Mouse (Mus musculus) myocyte (in vitro differentiated cells): ENCODE results near the gene Rpl23a. TPM values are rescaled to one million over a fixed set of nuclear protein-coding genes. Genes with fewer than 3 reads are reported as not detected.

Experiments
- H3K27me3 ChIP-seq: one replicate; pipeline ENCODE4 v1.6.1; 2011; ENCODE audit not compliant: control insufficient read depth, insufficient read depth, insufficient read length
- H3K36me3 ChIP-seq: one replicate; pipeline ENCODE4 v1.6.1; 2011; ENCODE audit not compliant: control insufficient read depth, insufficient read depth
- H3K4me2 ChIP-seq: one replicate; pipeline ENCODE4 v1.6.1; 2011; ENCODE audit warnings: low read depth, control low read depth
- H3K4me3 ChIP-seq: one replicate; pipeline ENCODE4 v1.5.1; 2011; ENCODE audit warnings: mild to moderate bottlenecking, control low read depth, moderate library complexity
- H3K79me2 ChIP-seq: one replicate; pipeline ENCODE4 v1.6.1; 2011; ENCODE audit not compliant: control insufficient read depth, insufficient read depth
- H3ac ChIP-seq: one replicate; pipeline ENCODE4 v1.6.1; 2011; ENCODE audit not compliant: control insufficient read depth, insufficient read length
- CEBPB ChIP-seq: IDR thresholded peaks from 2 replicates; pipeline ENCODE4 v1.6.1; 2011; ENCODE audit warnings: mild to moderate bottlenecking, moderate library complexity; ENCODE audit not compliant: poor library complexity, insufficient read depth, severe bottlenecking
- E2F4 ChIP-seq: IDR thresholded peaks from one replicate; pipeline ENCODE4 v1.6.1; 2011; ENCODE audit warnings: mild to moderate bottlenecking, control low read depth, moderate library complexity; ENCODE audit not compliant: insufficient read depth
- MAX ChIP-seq: IDR thresholded peaks from one replicate; pipeline ENCODE4 v1.6.1; 2011; ENCODE audit warnings: low read depth, mild to moderate bottlenecking, control low read depth
- MYOD1 ChIP-seq, 3 experiments: IDR thresholded peaks; one replicate each; pipeline ENCODE4 v1.6.1; 2011; ENCODE audit warnings: control low read depth in 2 of 3, low read depth in 2 of 3, mild to moderate bottlenecking in 2 of 3, moderate library complexity in 1 of 3; ENCODE audit not compliant: insufficient read length in 2 of 3, control insufficient read depth in 1 of 3
- MYOG ChIP-seq, 3 experiments: IDR thresholded peaks; one replicate each; pipeline ENCODE4 v1.6.1; 2011; ENCODE audit warnings: control low read depth in 2 of 3, low read depth in 2 of 3, mild to moderate bottlenecking in 2 of 3; ENCODE audit not compliant: insufficient read length in 2 of 3, control insufficient read depth in 1 of 3, insufficient read depth in 1 of 3
- POLR2A ChIP-seq: IDR thresholded peaks from one replicate; pipeline ENCODE4 v1.6.1; 2011; ENCODE audit warnings: low read depth, mild to moderate bottlenecking, control low read depth, moderate library complexity; ENCODE audit not compliant: insufficient read length
- POLR2AphosphoS2 ChIP-seq: IDR thresholded peaks from one replicate; pipeline ENCODE4 v1.6.1; 2011; ENCODE audit warnings: low read depth, control low read depth; ENCODE audit not compliant: insufficient read length
- REST ChIP-seq: IDR thresholded peaks from one replicate; pipeline ENCODE4 v1.6.1; 2011; ENCODE audit warnings: mild to moderate bottlenecking, control low read depth, moderate library complexity; ENCODE audit not compliant: insufficient read depth, insufficient read length
- SRF ChIP-seq: IDR thresholded peaks from one replicate; pipeline ENCODE4 v1.6.1; 2011; ENCODE audit warnings: low read depth; ENCODE audit not compliant: control insufficient read depth, insufficient read length
- TCF12 ChIP-seq: IDR thresholded peaks from one replicate; pipeline ENCODE4 v1.6.1; 2011; ENCODE audit warnings: mild to moderate bottlenecking, control low read depth; ENCODE audit not compliant: poor library complexity, insufficient read depth, severe bottlenecking
- TCF3 ChIP-seq: IDR thresholded peaks from one replicate; pipeline ENCODE4 v1.6.1; 2011; ENCODE audit warnings: low read depth, control low read depth; ENCODE audit not compliant: insufficient read length
- USF1 ChIP-seq: IDR thresholded peaks from one replicate; pipeline ENCODE4 v1.6.1; 2011; ENCODE audit warnings: low read depth, mild to moderate bottlenecking, control low read depth, moderate library complexity
- polyA plus RNA-seq: library from polyadenylated mRNA; unstranded; fragments of >200 nt; fragmentation: generic; extraction: Trizol; gene quantifications from one replicate; pipeline ENCODE4 v1.2.1, GENCODE M21; 2012; ENCODE audit warnings: missing spikeins

Rpl23a gene
- polyA plus RNA-seq, 1 experiment, result 3,571 TPM

DNA sequence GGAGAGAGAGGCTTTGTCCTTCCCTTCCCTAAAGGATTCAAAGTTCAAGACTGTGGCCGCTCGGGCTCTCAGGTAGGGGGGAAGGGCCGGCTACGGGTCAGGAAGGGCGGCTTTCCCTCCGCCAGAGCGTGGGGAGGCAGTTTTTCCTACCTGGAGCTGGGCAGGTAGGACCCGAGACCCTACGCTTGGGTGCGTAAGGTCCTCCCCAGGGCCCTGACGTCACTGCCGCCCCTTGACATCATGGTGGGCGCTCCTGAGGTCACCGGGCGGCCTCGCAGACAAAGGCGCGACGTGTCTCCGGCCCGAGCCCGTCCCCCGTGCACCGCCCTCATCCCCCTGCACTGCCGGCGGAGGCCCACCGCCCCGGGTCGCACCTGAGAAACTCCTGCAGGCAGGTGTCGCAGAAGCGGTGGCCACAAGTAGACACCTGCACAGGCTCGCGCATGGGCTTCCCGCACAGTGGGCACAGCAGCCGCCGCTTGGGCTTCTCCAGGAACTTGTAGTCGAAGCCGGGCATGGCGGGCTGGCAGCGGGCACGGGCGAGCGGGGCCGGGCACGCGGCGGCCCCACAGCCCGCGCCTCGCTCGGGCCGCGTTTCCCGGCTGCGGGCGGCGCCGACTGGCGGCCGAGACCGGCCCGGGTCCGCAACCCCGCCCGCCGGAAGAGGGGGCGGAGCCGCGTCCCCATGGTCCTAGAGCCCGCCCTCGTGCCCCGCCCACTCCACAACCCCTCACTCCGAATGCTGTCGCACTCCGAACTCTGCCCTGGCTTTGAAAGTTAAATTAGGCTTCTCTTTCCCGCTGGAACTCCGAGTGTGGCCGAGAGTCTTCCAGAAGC lies 18.2 kb downstream of the Rpl23a start, which contains the start of gene Traf4:
Traf4 (minus strand) TSS at position 666 of the 837 bp plus-strand sequence.
- Histone ChIP-seq H3ac (peak within 1 kb of the TSS; percentile 96), H3K4me3 (peak within 1 kb of the TSS; percentile 100), H3K27me3 (no peaks in the 10 kb centered on the region), H3K79me2 (peaks cover 48% of the 10 kb centered on the region), H3K4me2 (peak within 1 kb of the TSS; percentile 99), H3K36me3 (peaks cover 15% of the 10 kb centered on the region)
- no peak for TF ChIP-seq E2F4
- no peak for TF ChIP-seq TCF12
- TF ChIP-seq TCF3, result no peak
- peak; percentile 96 for TF ChIP-seq POLR2A
- peak; percentile 83 for TF ChIP-seq POLR2AphosphoS2
- TF ChIP-seq SRF, result no peak
- no peak for TF ChIP-seq MYOG (IDR thresholded peaks at IDR 0.05; ENCODE audit: control insufficient read depth in 1 of 3, insufficient read depth in 1 of 3, insufficient read length in 2 of 3, low read depth in 2 of 3)
- no peak for TF ChIP-seq MAX
- TF ChIP-seq REST, result no peak
- no peak for TF ChIP-seq USF1

GRCm38 (mm10) chr11:78164604-78164923 lies 18.8 kb downstream of the Rpl23a start:
- Histone ChIP-seq H3ac (peak overlapping the region; percentile 96), H3K79me2 (peaks cover 48% of the 10 kb centered on the region), H3K4me2 (peak overlapping the region; percentile 95), H3K36me3 (peaks cover 18% of the 10 kb centered on the region), H3K4me3 (peak overlapping the region; percentile 100), H3K27me3 (no peaks in the 10 kb centered on the region)
- TF ChIP-seq MAX, result no peak
- TF ChIP-seq SRF, result no peak
- no peak for TF ChIP-seq MYOG (IDR thresholded peaks at IDR 0.05; ENCODE audit: control insufficient read depth in 1 of 3, insufficient read depth in 1 of 3, insufficient read length in 2 of 3, low read depth in 2 of 3)
- TF ChIP-seq REST, result no peak
- no peak for TF ChIP-seq CEBPB
- TF ChIP-seq USF1, result no peak
- no peak for TF ChIP-seq E2F4
- no peak for TF ChIP-seq TCF3
- no peak for TF ChIP-seq TCF12
- no peak for TF ChIP-seq POLR2A
- TF ChIP-seq MYOD1 (IDR thresholded peaks at IDR 0.05; ENCODE audit: control insufficient read depth in 1 of 3, insufficient read length in 2 of 3, low read depth in 2 of 3), result no peak
- no peak for TF ChIP-seq POLR2AphosphoS2

DNA sequence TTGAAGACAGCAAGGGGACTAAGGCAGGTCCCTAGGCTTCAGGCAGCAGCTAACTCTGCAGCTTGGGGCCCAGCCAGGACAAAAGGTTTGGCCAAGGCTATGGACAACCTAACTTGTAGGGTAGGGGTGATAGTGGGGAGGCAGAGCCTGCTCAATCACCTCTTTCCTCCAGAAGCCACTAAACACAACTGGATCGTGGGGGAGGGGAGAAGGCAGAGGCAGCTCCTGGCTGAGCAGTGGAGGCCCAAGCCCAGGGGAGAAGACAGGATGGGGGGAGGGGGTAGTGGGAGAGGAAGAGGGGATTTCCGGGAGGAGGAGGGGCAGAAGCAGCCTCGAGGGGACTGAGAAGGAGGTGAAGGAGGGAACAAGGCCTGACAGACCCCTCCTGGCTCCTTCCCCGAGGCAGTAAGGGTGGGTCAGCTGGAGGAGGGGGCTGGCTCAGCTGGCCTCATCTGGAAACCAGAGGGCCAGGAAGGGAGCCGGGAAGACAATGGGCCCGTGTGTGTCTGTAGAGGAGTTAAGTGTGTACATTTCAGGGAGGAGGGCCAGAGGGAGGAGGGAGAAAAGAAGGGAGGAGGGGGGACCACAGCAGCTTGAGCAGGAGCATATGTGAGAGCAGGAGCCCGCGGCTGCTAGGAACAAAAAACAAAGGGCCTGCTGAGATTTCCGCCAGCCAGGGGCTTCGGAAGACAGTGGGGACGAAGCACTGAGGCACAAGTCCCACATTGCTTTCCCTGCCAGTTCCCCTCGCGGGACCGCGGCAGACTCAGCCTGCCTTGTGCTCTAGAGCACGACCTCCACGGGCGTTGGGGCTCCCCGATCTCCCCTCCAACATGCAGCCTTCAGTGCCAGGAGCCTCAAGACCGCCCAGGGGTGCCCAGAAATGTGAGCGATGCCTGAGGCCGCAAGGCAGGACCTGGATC lies 19.4 kb downstream of the Rpl23a start:
- Histone ChIP-seq H3ac (peak overlapping the region; percentile 96), H3K36me3 (peaks cover 25% of the 10 kb centered on the region), H3K27me3 (no peaks in the 10 kb centered on the region), H3K4me2 (peak overlapping the region; percentile 95), H3K79me2 (peaks cover 49% of the 10 kb centered on the region), H3K4me3 (peak overlapping the region; percentile 100)
- TF ChIP-seq TCF3 (no peak), POLR2A (peak; percentile 47), REST (no peak), POLR2AphosphoS2 (peak; percentile 52), MYOD1 (IDR thresholded peaks at IDR 0.05; ENCODE audit: control insufficient read depth in 1 of 3, insufficient read length in 2 of 3, low read depth in 2 of 3) (peak in 1 of 3 experiments; percentile 30), TCF12 (no peak), MYOG (IDR thresholded peaks at IDR 0.05; ENCODE audit: control insufficient read depth in 1 of 3, insufficient read depth in 1 of 3, insufficient read length in 2 of 3, low read depth in 2 of 3) (peak in 1 of 3 experiments; percentile 12)

DNA sequence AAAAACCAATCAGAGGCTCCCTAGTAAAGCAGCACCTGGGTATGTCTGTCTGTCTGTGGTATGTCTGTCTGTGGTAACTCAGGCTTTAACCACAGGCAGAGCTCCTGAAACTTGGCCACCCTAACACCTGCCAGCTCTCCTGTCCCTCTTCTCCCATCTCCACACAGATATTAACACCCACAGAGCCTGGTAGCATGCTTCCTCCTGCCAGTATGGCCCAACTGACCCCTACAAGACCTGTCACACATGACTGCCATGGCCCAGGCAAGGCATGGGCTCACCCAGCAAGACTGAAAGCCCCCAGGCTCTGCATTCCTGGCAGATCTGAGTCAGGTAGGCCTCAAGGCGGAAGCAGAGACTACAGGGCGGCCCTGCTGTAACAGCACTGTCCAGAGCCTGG lies 20.3 kb downstream of the Rpl23a start:
- peak in 2 of 3 experiments; percentile 69 to 88 for TF ChIP-seq MYOG (IDR thresholded peaks at IDR 0.05; ENCODE audit: control insufficient read depth in 1 of 3, insufficient read depth in 1 of 3, insufficient read length in 2 of 3, low read depth in 2 of 3)
- peak; percentile 54 for TF ChIP-seq POLR2AphosphoS2
- peak; percentile 26 for TF ChIP-seq SRF
- peak; percentile 85 for TF ChIP-seq TCF12
- TF ChIP-seq TCF3, result peak; percentile 36
- no peak for TF ChIP-seq POLR2A
- peak; percentile 85 to 92 (median 90) for TF ChIP-seq MYOD1 (IDR thresholded peaks at IDR 0.05; ENCODE audit: control insufficient read depth in 1 of 3, insufficient read length in 2 of 3, low read depth in 2 of 3)
- TF ChIP-seq E2F4, result no peak
- peak overlapping the region; percentile 100 for H3K4me3 ChIP-seq
- no peaks in the 10 kb centered on the region for H3K27me3 ChIP-seq
- H3K79me2 ChIP-seq, result peaks cover 58% of the 10 kb centered on the region
- H3K36me3 ChIP-seq, result peaks cover 34% of the 10 kb centered on the region
- peak overlapping the region; percentile 95 for H3K4me2 ChIP-seq
- peak overlapping the region; percentile 96 for H3ac ChIP-seq
